Mouse (Mus musculus) myocyte (in vitro differentiated cells): ENCODE measurements at regions not wholly inside any gene's neighbourhood (a gene's known extent, or its start where the extent isn't known, plus 50 kb on each side); places are given as distances from the start of the nearest gene placed in this dataset.

Source experiments
- H3K27me3 ChIP-seq: one replicate; pipeline ENCODE4 v1.6.1; 2011; ENCODE audit not compliant: control insufficient read depth, insufficient read depth, insufficient read length
- H3K36me3 ChIP-seq: one replicate; pipeline ENCODE4 v1.6.1; 2011; ENCODE audit not compliant: control insufficient read depth, insufficient read depth
- H3K4me2 ChIP-seq: one replicate; pipeline ENCODE4 v1.6.1; 2011; ENCODE audit warnings: low read depth, control low read depth
- H3K4me3 ChIP-seq: one replicate; pipeline ENCODE4 v1.5.1; 2011; ENCODE audit warnings: mild to moderate bottlenecking, control low read depth, moderate library complexity
- H3K79me2 ChIP-seq: one replicate; pipeline ENCODE4 v1.6.1; 2011; ENCODE audit not compliant: control insufficient read depth, insufficient read depth
- H3ac ChIP-seq: one replicate; pipeline ENCODE4 v1.6.1; 2011; ENCODE audit not compliant: control insufficient read depth, insufficient read length
- CEBPB ChIP-seq: IDR thresholded peaks from 2 replicates; pipeline ENCODE4 v1.6.1; 2011; ENCODE audit warnings: mild to moderate bottlenecking, moderate library complexity; ENCODE audit not compliant: poor library complexity, insufficient read depth, severe bottlenecking
- E2F4 ChIP-seq: IDR thresholded peaks from one replicate; pipeline ENCODE4 v1.6.1; 2011; ENCODE audit warnings: mild to moderate bottlenecking, control low read depth, moderate library complexity; ENCODE audit not compliant: insufficient read depth
- MAX ChIP-seq: IDR thresholded peaks from one replicate; pipeline ENCODE4 v1.6.1; 2011; ENCODE audit warnings: low read depth, mild to moderate bottlenecking, control low read depth
- MYOD1 ChIP-seq, 3 experiments: IDR thresholded peaks; one replicate each; pipeline ENCODE4 v1.6.1; 2011; ENCODE audit warnings: control low read depth in 2 of 3, low read depth in 2 of 3, mild to moderate bottlenecking in 2 of 3, moderate library complexity in 1 of 3; ENCODE audit not compliant: insufficient read length in 2 of 3, control insufficient read depth in 1 of 3
- MYOG ChIP-seq, 3 experiments: IDR thresholded peaks; one replicate each; pipeline ENCODE4 v1.6.1; 2011; ENCODE audit warnings: control low read depth in 2 of 3, low read depth in 2 of 3, mild to moderate bottlenecking in 2 of 3; ENCODE audit not compliant: insufficient read length in 2 of 3, control insufficient read depth in 1 of 3, insufficient read depth in 1 of 3
- POLR2A ChIP-seq: IDR thresholded peaks from one replicate; pipeline ENCODE4 v1.6.1; 2011; ENCODE audit warnings: low read depth, mild to moderate bottlenecking, control low read depth, moderate library complexity; ENCODE audit not compliant: insufficient read length
- POLR2AphosphoS2 ChIP-seq: IDR thresholded peaks from one replicate; pipeline ENCODE4 v1.6.1; 2011; ENCODE audit warnings: low read depth, control low read depth; ENCODE audit not compliant: insufficient read length
- REST ChIP-seq: IDR thresholded peaks from one replicate; pipeline ENCODE4 v1.6.1; 2011; ENCODE audit warnings: mild to moderate bottlenecking, control low read depth, moderate library complexity; ENCODE audit not compliant: insufficient read depth, insufficient read length
- SRF ChIP-seq: IDR thresholded peaks from one replicate; pipeline ENCODE4 v1.6.1; 2011; ENCODE audit warnings: low read depth; ENCODE audit not compliant: control insufficient read depth, insufficient read length
- TCF12 ChIP-seq: IDR thresholded peaks from one replicate; pipeline ENCODE4 v1.6.1; 2011; ENCODE audit warnings: mild to moderate bottlenecking, control low read depth; ENCODE audit not compliant: poor library complexity, insufficient read depth, severe bottlenecking
- TCF3 ChIP-seq: IDR thresholded peaks from one replicate; pipeline ENCODE4 v1.6.1; 2011; ENCODE audit warnings: low read depth, control low read depth; ENCODE audit not compliant: insufficient read length
- USF1 ChIP-seq: IDR thresholded peaks from one replicate; pipeline ENCODE4 v1.6.1; 2011; ENCODE audit warnings: low read depth, mild to moderate bottlenecking, control low read depth, moderate library complexity

DNA sequence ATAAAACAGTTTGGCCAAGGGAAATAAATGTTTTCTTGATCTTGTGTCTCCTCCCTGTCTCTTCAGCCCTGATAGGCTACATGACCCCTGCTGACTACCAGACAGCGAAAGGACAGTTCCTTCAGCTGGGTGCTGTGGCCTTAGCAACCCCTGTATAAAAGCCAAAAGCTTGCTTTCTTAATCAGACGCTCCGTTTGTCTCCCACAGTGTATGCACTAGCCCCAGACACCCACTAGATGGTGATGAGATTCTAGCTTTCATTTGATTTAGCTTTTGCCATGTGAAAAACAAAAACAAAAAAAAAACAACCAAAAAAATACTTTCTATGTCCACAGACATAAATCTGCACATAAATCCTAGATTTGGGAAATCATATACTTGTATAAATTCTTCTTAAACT, 486.2 kb upstream of the Tnc start:
- no peaks in the 10 kb centered on the region for H3K79me2 ChIP-seq
- no peaks in the 10 kb centered on the region for H3K36me3 ChIP-seq
- no peak overlapping the region for H3ac ChIP-seq
- H3K27me3 ChIP-seq, result no peaks in the 10 kb centered on the region
- no peak overlapping the region for H3K4me2 ChIP-seq
- TF ChIP-seq MYOD1 (IDR thresholded peaks at IDR 0.05; ENCODE audit: control insufficient read depth in 1 of 3, insufficient read length in 2 of 3, low read depth in 2 of 3) (no peak), USF1 (no peak), POLR2A (no peak), E2F4 (no peak), CEBPB (no peak), MAX (no peak), POLR2AphosphoS2 (no peak), TCF12 (no peak), SRF (no peak), TCF3 (no peak), REST (no peak), MYOG (IDR thresholded peaks at IDR 0.05; ENCODE audit: control insufficient read depth in 1 of 3, insufficient read depth in 1 of 3, insufficient read length in 2 of 3, low read depth in 2 of 3) (no peak)
- H3K4me3 ChIP-seq, result no peak overlapping the region

DNA sequence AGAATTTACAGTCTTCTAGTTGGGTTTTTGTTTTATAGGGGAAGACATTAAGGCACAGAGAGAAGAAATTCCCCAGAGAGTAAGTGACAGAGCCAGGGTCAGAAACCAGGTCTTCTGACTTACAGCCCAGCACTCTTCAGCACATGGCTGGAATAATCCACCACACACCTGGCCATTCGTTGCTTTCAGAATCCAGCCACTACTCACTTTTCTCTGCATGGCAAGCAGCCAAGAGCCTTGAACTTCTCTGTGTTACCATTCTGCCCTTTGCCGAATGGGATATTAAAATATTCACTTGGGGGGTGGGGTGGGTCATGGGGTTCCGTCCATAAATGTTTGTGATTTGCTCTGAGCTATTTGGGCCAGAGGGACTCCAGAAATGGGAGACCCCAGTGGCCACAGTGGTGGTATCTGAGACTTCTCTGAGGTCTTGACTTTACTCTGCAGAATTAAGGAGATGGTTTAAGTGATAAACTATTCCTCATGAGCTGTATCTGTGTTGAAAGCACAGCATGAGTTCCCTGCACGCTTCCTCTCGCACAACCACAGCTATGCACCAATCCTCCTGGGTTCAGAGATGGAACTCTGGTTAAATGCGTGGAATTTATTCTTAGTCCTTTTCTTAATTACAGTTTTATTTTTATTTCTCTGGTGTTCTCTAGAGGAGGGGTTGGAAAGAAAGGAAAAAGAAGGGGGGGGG, 488.9 kb upstream of the Tnc start:
- Histone ChIP-seq H3K4me2 (no peak overlapping the region), H3K79me2 (no peaks in the 10 kb centered on the region), H3K27me3 (no peaks in the 10 kb centered on the region), H3ac (no peak overlapping the region), H3K4me3 (no peak overlapping the region), H3K36me3 (no peaks in the 10 kb centered on the region)
- TF ChIP-seq MYOG (IDR thresholded peaks at IDR 0.05; ENCODE audit: control insufficient read depth in 1 of 3, insufficient read depth in 1 of 3, insufficient read length in 2 of 3, low read depth in 2 of 3) (no peak), REST (no peak), MAX (no peak), MYOD1 (IDR thresholded peaks at IDR 0.05; ENCODE audit: control insufficient read depth in 1 of 3, insufficient read length in 2 of 3, low read depth in 2 of 3) (no peak), SRF (no peak), TCF12 (no peak), POLR2AphosphoS2 (no peak), TCF3 (no peak), CEBPB (no peak), E2F4 (no peak), USF1 (no peak)

DNA sequence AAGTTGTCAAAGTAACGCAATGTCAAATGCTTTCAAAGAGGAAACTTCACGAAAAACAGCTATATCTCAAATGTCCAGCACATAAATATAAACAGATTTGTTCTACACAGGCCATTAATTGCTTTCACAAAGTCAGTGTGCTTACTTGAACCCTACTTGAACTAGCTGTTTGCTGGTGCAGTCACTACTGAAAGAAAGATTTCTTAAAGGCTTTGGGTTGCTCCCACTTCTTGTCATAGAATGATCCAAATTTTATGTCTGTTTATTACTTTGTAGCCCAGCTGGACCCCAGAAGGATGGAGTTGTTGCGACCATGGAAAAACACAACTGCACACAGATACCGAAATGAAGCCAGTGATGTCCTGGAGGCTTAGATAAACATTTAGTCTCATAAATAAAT, 491.2 kb upstream of the Tnc start:
- H3K27me3 ChIP-seq, result no peaks in the 10 kb centered on the region
- no peak overlapping the region for H3K4me3 ChIP-seq
- no peak overlapping the region for H3ac ChIP-seq
- H3K4me2 ChIP-seq, result no peak overlapping the region
- TF ChIP-seq SRF (no peak), E2F4 (no peak), MYOG (IDR thresholded peaks at IDR 0.05; ENCODE audit: control insufficient read depth in 1 of 3, insufficient read depth in 1 of 3, insufficient read length in 2 of 3, low read depth in 2 of 3) (no peak), MAX (no peak), TCF12 (no peak), POLR2AphosphoS2 (no peak), USF1 (no peak), MYOD1 (IDR thresholded peaks at IDR 0.05; ENCODE audit: control insufficient read depth in 1 of 3, insufficient read length in 2 of 3, low read depth in 2 of 3) (no peak), POLR2A (no peak), TCF3 (no peak), CEBPB (no peak), REST (no peak)
- no peaks in the 10 kb centered on the region for H3K36me3 ChIP-seq
- H3K79me2 ChIP-seq, result no peaks in the 10 kb centered on the region

DNA sequence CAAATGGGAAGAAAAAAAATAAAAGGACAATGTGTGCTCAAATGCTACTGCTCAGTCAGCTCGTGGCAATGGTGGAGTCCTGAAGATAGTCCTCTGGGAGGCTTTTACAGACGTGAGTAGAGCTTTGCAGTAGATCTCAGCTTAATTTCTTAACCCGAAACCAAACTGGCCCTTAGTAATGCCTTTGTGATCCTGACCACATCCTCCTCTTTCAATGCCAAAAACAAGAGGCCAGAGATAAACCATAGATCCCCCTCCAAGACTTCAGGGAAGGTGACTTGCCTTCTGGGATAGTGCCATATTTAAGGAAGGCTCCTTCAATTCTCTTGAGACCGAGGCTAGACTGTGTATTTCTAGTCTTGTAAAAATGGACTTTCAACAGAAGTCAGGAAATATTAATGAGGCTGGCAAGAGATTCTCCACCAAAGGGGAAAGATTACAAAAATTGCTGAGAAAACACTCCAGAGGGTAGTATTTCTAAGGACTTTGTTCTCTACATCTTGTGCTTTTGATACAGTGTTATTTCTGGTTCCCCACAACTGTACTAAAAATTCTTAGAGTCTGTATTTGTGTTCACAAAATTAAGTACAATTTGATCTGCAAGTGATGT, 497.9 kb upstream of the Tnc start:
- Histone ChIP-seq H3K27me3 (no peaks in the 10 kb centered on the region), H3K4me3 (no peak overlapping the region), H3K36me3 (no peaks in the 10 kb centered on the region), H3K4me2 (peak overlapping the region; percentile 9), H3K79me2 (no peaks in the 10 kb centered on the region), H3ac (no peak overlapping the region)
- TF ChIP-seq CEBPB, result peak; percentile 7; the same call in 1 of the 2 replicates
- TF ChIP-seq E2F4, result no peak

DNA sequence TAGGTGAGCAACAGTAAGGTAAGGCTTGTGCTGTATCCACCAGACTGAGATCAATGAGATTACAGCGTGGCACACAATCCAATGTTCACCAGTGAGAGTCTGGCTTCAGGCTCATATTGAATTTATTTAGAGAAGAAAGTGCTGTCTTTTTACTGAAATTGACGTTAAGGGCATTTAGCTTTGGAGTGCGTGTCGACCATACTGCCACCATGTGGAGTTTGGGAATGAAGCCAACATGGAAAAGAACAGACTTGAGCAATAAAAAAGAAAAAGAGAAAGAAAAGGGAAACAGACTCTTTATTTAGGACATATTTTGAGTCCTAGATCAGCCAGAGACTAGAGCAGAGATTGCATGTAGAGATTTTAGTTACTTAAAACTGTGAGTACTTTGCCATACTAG, 499.6 kb upstream of the Tnc start:
- Histone ChIP-seq H3K27me3 (no peaks in the 10 kb centered on the region), H3K4me3 (no peak overlapping the region), H3ac (no peak overlapping the region), H3K4me2 (no peak overlapping the region), H3K79me2 (no peaks in the 10 kb centered on the region), H3K36me3 (no peaks in the 10 kb centered on the region)
- TF ChIP-seq POLR2AphosphoS2 (no peak), POLR2A (no peak), TCF3 (no peak), MYOG (IDR thresholded peaks at IDR 0.05; ENCODE audit: control insufficient read depth in 1 of 3, insufficient read depth in 1 of 3, insufficient read length in 2 of 3, low read depth in 2 of 3) (no peak), MAX (no peak), USF1 (no peak), CEBPB (no peak), SRF (no peak), REST (no peak)
